Mouse (Mus musculus): ENCODE results near the gene Trpv4. TPM values are rescaled to one million over a fixed set of nuclear protein-coding genes. Genes with fewer than 3 reads are reported as not detected.

The Trpv4 gene
- polyA plus RNA-seq, 1 experiment, result 127 TPM

- TF ChIP-seq POLR2A (IDR thresholded peaks at IDR 0.05; ENCODE audit: low read depth, low read length) (no peak), CTCF (conservative IDR thresholded peaks at IDR 0.05; ENCODE audit: insufficient read depth, insufficient read length, low read depth, low read length) (peak; percentile 32)
- no peaks in the 10 kb centered on the region for H3K4me1 ChIP-seq (ENCODE audit: control insufficient read depth, insufficient read depth, low read length)
- WGBS, result 51% methylated on average over 5 of the region's 5 CpGs
Measured at GRCm38 (mm10) chr5:114695775-114696174, 37.6 kb upstream of the Trpv4 start.

GRCm38 (mm10) chr5:114690633-114691567, 32.7 kb upstream of the Trpv4 start, which contains the start of gene Gltp:
Gene Gltp, minus strand, starts transcription at chr5:114690984.
- Histone ChIP-seq H3K27ac (ENCODE audit: insufficient read depth, low read depth, low read length) (peak within 1 kb of the TSS; percentile 41; the same call in 1 of the 2 replicates), H3K4me3 (ENCODE audit: insufficient read depth, low read depth, low read length) (peak within 1 kb of the TSS; percentile 96), H3K27me3 (replicated peaks; ENCODE audit: control insufficient read depth, insufficient read depth, low read length) (no peaks in the 10 kb centered on the region), H3K36me3 (ENCODE audit: control insufficient read depth, insufficient read depth, low read length) (no peaks in the 10 kb centered on the region), H3K4me1 (ENCODE audit: control insufficient read depth, insufficient read depth, low read length) (peaks cover 8% of the 10 kb centered on the region; the same call in 1 of the 2 replicates)
- 5% methylated on average over 75 of the region's 75 CpGs for WGBS
- TF ChIP-seq POLR2A (IDR thresholded peaks at IDR 0.05; ENCODE audit: low read depth, low read length) (no peak), CTCF (conservative IDR thresholded peaks at IDR 0.05; ENCODE audit: insufficient read depth, insufficient read length, low read depth, low read length) (peak; percentile 24; the same call in 1 of the 2 replicates)
- DNase-seq, result peak; percentile 96

More at GRCm38 (mm10) chr5:114695775-114696174, 37.6 kb upstream of the Trpv4 start:
- H3K27me3 ChIP-seq (replicated peaks; ENCODE audit: control insufficient read depth, insufficient read depth, low read length), result no peaks in the 10 kb centered on the region
- no peaks in the 10 kb centered on the region for H3K36me3 ChIP-seq (ENCODE audit: control insufficient read depth, insufficient read depth, low read length)
- no peak overlapping the region for H3K4me3 ChIP-seq (ENCODE audit: insufficient read depth, low read depth, low read length)
- H3K27ac ChIP-seq (ENCODE audit: insufficient read depth, low read depth, low read length), result no peak overlapping the region
- DNase-seq, result no peak

- no peaks in the 10 kb centered on the region for H3K36me3 ChIP-seq (ENCODE audit: control insufficient read depth, insufficient read depth, low read length)
- peak; percentile 88 for DNase-seq
- no peak overlapping the region for H3K27ac ChIP-seq (ENCODE audit: insufficient read depth, low read depth, low read length)
- TF ChIP-seq POLR2A (IDR thresholded peaks at IDR 0.05; ENCODE audit: low read depth, low read length) (no peak), CTCF (conservative IDR thresholded peaks at IDR 0.05; ENCODE audit: insufficient read depth, insufficient read length, low read depth, low read length) (no peak)
- WGBS, result 17% methylated on average over 16 of the region's 16 CpGs
- no peaks in the 10 kb centered on the region for H3K27me3 ChIP-seq (replicated peaks; ENCODE audit: control insufficient read depth, insufficient read depth, low read length)
- H3K4me3 ChIP-seq (ENCODE audit: insufficient read depth, low read depth, low read length), result peak overlapping the region; percentile 96
- H3K4me1 ChIP-seq (ENCODE audit: control insufficient read depth, insufficient read depth, low read length), result peaks cover 8% of the 10 kb centered on the region; the same call in 1 of the 2 replicates
Measured at GRCm38 (mm10) chr5:114689700-114690366, 31.6 kb upstream of the Trpv4 start.

- DNase-seq, result no peak
- H3K4me3 ChIP-seq (ENCODE audit: insufficient read depth, low read depth, low read length), result no peak overlapping the region
Measured at GRCm38 (mm10) chr5:114688703-114689102, 30.5 kb upstream of the Trpv4 start.

GRCm38 (mm10) chr5:114687901-114688300, 29.7 kb upstream of the Trpv4 start:
- peaks cover 8% of the 10 kb centered on the region; the same call in 1 of the 2 replicates for H3K4me1 ChIP-seq (ENCODE audit: control insufficient read depth, insufficient read depth, low read length)
- TF ChIP-seq CTCF (conservative IDR thresholded peaks at IDR 0.05; ENCODE audit: insufficient read depth, insufficient read length, low read depth, low read length) (no peak), POLR2A (IDR thresholded peaks at IDR 0.05; ENCODE audit: low read depth, low read length) (no peak)
- H3K36me3 ChIP-seq (ENCODE audit: control insufficient read depth, insufficient read depth, low read length), result no peaks in the 10 kb centered on the region
- no peak overlapping the region for H3K4me3 ChIP-seq (ENCODE audit: insufficient read depth, low read depth, low read length)
- H3K27me3 ChIP-seq (replicated peaks; ENCODE audit: control insufficient read depth, insufficient read depth, low read length), result no peaks in the 10 kb centered on the region
- no peak for DNase-seq
- no peak overlapping the region for H3K27ac ChIP-seq (ENCODE audit: insufficient read depth, low read depth, low read length)

More at GRCm38 (mm10) chr5:114688703-114689102, 30.5 kb upstream of the Trpv4 start:
- TF ChIP-seq POLR2A (IDR thresholded peaks at IDR 0.05; ENCODE audit: low read depth, low read length), result no peak
- no peak for TF ChIP-seq CTCF (conservative IDR thresholded peaks at IDR 0.05; ENCODE audit: insufficient read depth, insufficient read length, low read depth, low read length)
- Histone ChIP-seq H3K36me3 (ENCODE audit: control insufficient read depth, insufficient read depth, low read length) (no peaks in the 10 kb centered on the region), H3K27me3 (replicated peaks; ENCODE audit: control insufficient read depth, insufficient read depth, low read length) (no peaks in the 10 kb centered on the region), H3K27ac (ENCODE audit: insufficient read depth, low read depth, low read length) (no peak overlapping the region), H3K4me1 (ENCODE audit: control insufficient read depth, insufficient read depth, low read length) (peaks cover 8% of the 10 kb centered on the region; the same call in 1 of the 2 replicates)
- WGBS, result 88% methylated on average over 13 of the region's 13 CpGs

GRCm38 (mm10) chr5:114686726-114687210, 28.5 kb upstream of the Trpv4 start:
- Histone ChIP-seq H3K27ac (ENCODE audit: insufficient read depth, low read depth, low read length) (no peak overlapping the region), H3K4me1 (ENCODE audit: control insufficient read depth, insufficient read depth, low read length) (peaks cover 8% of the 10 kb centered on the region; the same call in 1 of the 2 replicates), H3K36me3 (ENCODE audit: control insufficient read depth, insufficient read depth, low read length) (no peaks in the 10 kb centered on the region), H3K27me3 (replicated peaks; ENCODE audit: control insufficient read depth, insufficient read depth, low read length) (no peaks in the 10 kb centered on the region), H3K4me3 (ENCODE audit: insufficient read depth, low read depth, low read length) (no peak overlapping the region)
- TF ChIP-seq CTCF (conservative IDR thresholded peaks at IDR 0.05; ENCODE audit: insufficient read depth, insufficient read length, low read depth, low read length), result no peak
- no peak for TF ChIP-seq POLR2A (IDR thresholded peaks at IDR 0.05; ENCODE audit: low read depth, low read length)
- no peak for DNase-seq
- 61% methylated on average over 7 of the region's 7 CpGs for WGBS

Data from kidney, adult 2 months (tissue).